Mouse (Mus musculus) forebrain, embryonic 10.5 days (tissue): ENCODE results near the gene Zmynd12. TPM values are rescaled to one million over a fixed set of nuclear protein-coding genes. Genes with fewer than 3 reads are reported as not detected.

ENCODE experiments used
- DNase-seq: peaks from one replicate; pipeline ENCODE4 v3.0.0-alpha.2; 2017; ENCODE audit warnings: low spot score; ENCODE audit errors: extremely low spot score
- H3K27ac ChIP-seq: fragments of 300-500 bp; sonication (generic); 2 replicates; pipeline ENCODE4 v1.5.1; 2016; ENCODE audit warnings: mild to moderate bottlenecking
- H3K27me3 ChIP-seq: fragments of 300-500 bp; sonication (generic); 2 replicates; pipeline ENCODE4 v1.6.1; 2016; ENCODE audit warnings: mild to moderate bottlenecking; ENCODE audit not compliant: poor library complexity, severe bottlenecking
- H3K36me3 ChIP-seq: fragments of 300-500 bp; sonication (generic); replicated peaks from 2 replicates; pipeline ENCODE4 v1.6.1; 2016; ENCODE audit warnings: mild to moderate bottlenecking, moderate library complexity
- H3K4me1 ChIP-seq: fragments of 300-500 bp; sonication (generic); 2 replicates; pipeline ENCODE4 v1.6.1; 2016
- H3K4me3 ChIP-seq: fragments of 300-500 bp; sonication (generic); 2 replicates; pipeline ENCODE4 v1.5.1; 2016; ENCODE audit warnings: mild to moderate bottlenecking, moderate library complexity
- H3K9me3 ChIP-seq: fragments of 300-500 bp; sonication (generic); 2 replicates; pipeline ENCODE4 v1.6.1; 2016; ENCODE audit warnings: mild to moderate bottlenecking, moderate library complexity
- WGBS: fragments of 180-500 bp; shearing (Covaris S2); methylation state at CpG from one replicate; pipeline ENCODE4 v1.1.7; 2016; 5-methylcytosine and 5-hydroxymethylcytosine counted together
- polyA plus RNA-seq: library from polyadenylated mRNA; unstranded; fragments of >200 nt; fragmentation: Nextera tagmentation; extraction: Ambion mirVana; gene quantifications from 2 replicates; pipeline ENCODE4 v1.2.1, GENCODE M21; 2016

The Zmynd12 gene
- polyA plus RNA-seq, 1 experiment from 2014 or later: 0.25 TPM

DNA sequence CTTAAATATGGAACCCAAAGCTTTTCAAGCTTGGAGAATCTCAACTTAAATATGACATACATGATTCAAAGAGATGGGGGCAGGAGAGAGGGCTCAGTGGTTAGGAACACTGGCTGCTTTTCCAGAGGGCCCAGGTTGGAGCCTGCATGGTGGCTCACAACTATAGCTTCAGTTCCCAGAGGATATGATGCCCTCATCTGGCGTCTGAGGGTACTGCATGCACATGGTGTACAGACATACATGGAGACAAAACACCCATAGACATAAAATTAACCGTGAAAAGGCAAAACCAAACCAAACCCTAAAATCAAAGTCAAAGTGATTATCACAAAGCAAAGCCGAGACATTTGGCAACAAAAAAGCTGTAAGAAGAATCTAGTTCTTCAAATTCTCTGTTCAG, 68.2 kb downstream of the Zmynd12 start:
- H3K4me1 ChIP-seq: peaks cover 14% of the 10 kb centered on the region
- no peak overlapping the region for H3K4me3 ChIP-seq
- peaks cover 2% of the 10 kb centered on the region; the same call in 1 of the 2 replicates for H3K9me3 ChIP-seq
- H3K27ac ChIP-seq: no peak overlapping the region
- 83% methylated on average over 3 of the region's 3 CpGs for WGBS
- no peak for DNase-seq
- no peaks in the 10 kb centered on the region for H3K36me3 ChIP-seq
- H3K27me3 ChIP-seq: peaks cover 52% of the 10 kb centered on the region

- H3K36me3 ChIP-seq: no peaks in the 10 kb centered on the region
- under 1% methylated on average over 77 of the region's 77 CpGs for WGBS
- DNase-seq: peak; percentile 76
- peak within 1 kb of the TSS; percentile 86 for H3K27ac ChIP-seq
- peaks cover 58% of the 10 kb centered on the region for H3K27me3 ChIP-seq
- peak within 1 kb of the TSS; percentile 71 for H3K4me3 ChIP-seq
- H3K4me1 ChIP-seq: peaks cover 14% of the 10 kb centered on the region
- H3K9me3 ChIP-seq: peaks cover 2% of the 10 kb centered on the region; the same call in 1 of the 2 replicates
Observed at GRCm38 (mm10) chr4:119492291-119492932, 69.8 kb downstream of the Zmynd12 start, which contains the start of gene Rimkla. Rimkla (minus strand) TSS chr4:119492628.

GRCm38 (mm10) chr4:119492933-119493327, 70.3 kb downstream of the Zmynd12 start:
- Histone ChIP-seq H3K27me3 (peaks cover 58% of the 10 kb centered on the region), H3K4me3 (peak overlapping the region; percentile 71), H3K9me3 (peaks cover 2% of the 10 kb centered on the region; the same call in 1 of the 2 replicates), H3K36me3 (no peaks in the 10 kb centered on the region), H3K27ac (peak overlapping the region; percentile 86), H3K4me1 (peaks cover 14% of the 10 kb centered on the region)
- no peak for DNase-seq
- 33% methylated on average over 10 of the region's 10 CpGs for WGBS

DNA sequence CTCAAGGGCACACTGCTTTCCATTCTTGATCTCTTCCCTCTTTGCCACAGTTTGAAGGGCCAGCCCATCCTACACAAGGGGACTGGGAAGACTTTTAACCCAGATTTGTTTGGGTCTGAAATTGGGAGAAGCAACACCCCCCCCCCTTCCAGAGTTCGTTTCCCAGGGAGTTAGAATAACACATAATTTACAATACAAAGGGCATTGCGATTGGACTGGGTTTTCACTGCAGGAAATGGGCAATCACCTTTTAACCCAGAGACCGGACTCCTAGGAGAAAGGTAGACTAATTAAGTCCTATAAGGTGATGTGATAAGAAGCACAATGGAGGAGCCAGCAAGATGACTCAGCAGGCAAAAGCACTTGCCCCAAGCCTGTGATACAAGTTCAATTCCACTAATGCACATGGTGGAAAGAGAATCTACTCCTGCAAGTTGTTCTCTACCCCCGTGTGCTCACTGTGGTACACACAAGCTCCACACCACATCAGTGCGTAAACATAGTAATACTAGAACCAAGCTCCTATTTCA, 75.8 kb downstream of the Zmynd12 start:
- 64% methylated on average over 5 of the region's 5 CpGs for WGBS
- Histone ChIP-seq H3K27ac (no peak overlapping the region), H3K27me3 (peaks cover 31% of the 10 kb centered on the region), H3K4me3 (no peak overlapping the region), H3K36me3 (no peaks in the 10 kb centered on the region), H3K4me1 (no peaks in the 10 kb centered on the region), H3K9me3 (no peaks in the 10 kb centered on the region)
- no peak for DNase-seq

- 61% methylated on average over 2 of the region's 2 CpGs for WGBS
- no peak for DNase-seq
Observed at GRCm38 (mm10) chr4:119511591-119511990, 89.0 kb downstream of the Zmynd12 start.

DNA sequence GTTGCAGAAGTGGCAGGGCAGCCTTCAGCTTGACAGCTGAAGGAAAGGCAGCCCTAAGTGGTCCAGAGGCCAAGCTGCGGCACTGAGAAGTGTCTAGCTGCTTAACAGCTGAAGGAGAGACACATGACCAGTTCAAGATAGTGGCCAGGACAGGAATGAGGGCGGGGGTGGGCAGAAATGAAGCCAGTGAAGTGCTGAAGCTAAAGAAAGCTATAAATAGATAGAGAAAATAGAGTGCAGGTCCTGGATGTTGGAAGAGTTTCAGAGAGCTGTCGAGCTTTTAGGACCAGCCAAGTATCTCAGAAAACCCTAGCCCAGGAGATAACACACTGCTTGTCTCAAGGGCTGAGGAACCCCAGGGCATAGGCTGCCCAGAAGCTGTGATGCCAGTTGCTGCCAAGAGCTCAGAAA, 90.1 kb downstream of the Zmynd12 start:
- no peak overlapping the region for H3K27ac ChIP-seq
- no peaks in the 10 kb centered on the region for H3K27me3 ChIP-seq
- no peaks in the 10 kb centered on the region; the same call in 1 of the 2 replicates for H3K9me3 ChIP-seq
- 79% methylated on average over 3 of the region's 3 CpGs for WGBS
- H3K36me3 ChIP-seq: no peaks in the 10 kb centered on the region
- DNase-seq: no peak
- H3K4me3 ChIP-seq: no peak overlapping the region
- no peaks in the 10 kb centered on the region for H3K4me1 ChIP-seq

More at GRCm38 (mm10) chr4:119511591-119511990, 89.0 kb downstream of the Zmynd12 start:
- no peaks in the 10 kb centered on the region for H3K27me3 ChIP-seq
- no peaks in the 10 kb centered on the region for H3K4me1 ChIP-seq
- no peak overlapping the region for H3K27ac ChIP-seq
- no peaks in the 10 kb centered on the region for H3K36me3 ChIP-seq
- H3K4me3 ChIP-seq: no peak overlapping the region
- H3K9me3 ChIP-seq: no peaks in the 10 kb centered on the region; the same call in 1 of the 2 replicates

Other genes starting within 250 kb of the Zmynd12 start
- 10.5 and 10.6 TPM in 2 replicates for gene Zfp691, start 248.6 kb upstream of the Zmynd12 start, polyA plus RNA-seq
- gene Ermap, start 232.8 kb upstream of the Zmynd12 start, polyA plus RNA-seq: 9.8 and 12.3 TPM in 2 replicates
- gene Svbp, start 227.5 kb upstream of the Zmynd12 start, polyA plus RNA-seq: 126 and 138 TPM in 2 replicates
- gene Tmem269, start 204.6 kb upstream of the Zmynd12 start, polyA plus RNA-seq: not detected in 2 replicates
- 32.7 and 41.6 TPM in 2 replicates for gene AU022252, start 190.1 kb upstream of the Zmynd12 start, polyA plus RNA-seq
- 13.4 and 16.2 TPM in 2 replicates for gene P3h1, start 189.9 kb upstream of the Zmynd12 start, polyA plus RNA-seq
- 0.16 TPM in 1 of 2 replicates, not detected in the other for gene Cldn19, start 167.4 kb upstream of the Zmynd12 start, polyA plus RNA-seq
- 929 and 1,023 TPM in 2 replicates for gene Ybx1, start 128.2 kb upstream of the Zmynd12 start, polyA plus RNA-seq
- gene Ppih, start 102.3 kb upstream of the Zmynd12 start, polyA plus RNA-seq: 156 and 159 TPM in 2 replicates
- gene Ccdc30, start 7.3 kb upstream of the Zmynd12 start, polyA plus RNA-seq: 7.0 and 8.1 TPM in 2 replicates
- 30.2 and 31.4 TPM in 2 replicates for gene Ppcs, start 394 bp upstream of the Zmynd12 start, polyA plus RNA-seq
- gene Rimkla, start 69.8 kb downstream of the Zmynd12 start, polyA plus RNA-seq: 3.1 and 3.2 TPM in 2 replicates
- 21.3 and 23.4 TPM in 2 replicates for gene Foxj3, start 114.2 kb downstream of the Zmynd12 start, polyA plus RNA-seq
- 2.1 and 2.5 TPM in 2 replicates for gene Frg2f1, start 116.7 kb downstream of the Zmynd12 start, polyA plus RNA-seq
- gene Guca2a, start 214.9 kb downstream of the Zmynd12 start, polyA plus RNA-seq: not detected in 2 replicates
- gene Guca2b, start 236.1 kb downstream of the Zmynd12 start, polyA plus RNA-seq: not detected in 2 replicates